Mouse (Mus musculus): ENCODE data around the gene Hmga2.
"Not testable (repeated sequence)": the region's sequence is repeated elsewhere in the genome, so short reads cannot be mapped to it uniquely, and the experiment has no call there.

DNA sequence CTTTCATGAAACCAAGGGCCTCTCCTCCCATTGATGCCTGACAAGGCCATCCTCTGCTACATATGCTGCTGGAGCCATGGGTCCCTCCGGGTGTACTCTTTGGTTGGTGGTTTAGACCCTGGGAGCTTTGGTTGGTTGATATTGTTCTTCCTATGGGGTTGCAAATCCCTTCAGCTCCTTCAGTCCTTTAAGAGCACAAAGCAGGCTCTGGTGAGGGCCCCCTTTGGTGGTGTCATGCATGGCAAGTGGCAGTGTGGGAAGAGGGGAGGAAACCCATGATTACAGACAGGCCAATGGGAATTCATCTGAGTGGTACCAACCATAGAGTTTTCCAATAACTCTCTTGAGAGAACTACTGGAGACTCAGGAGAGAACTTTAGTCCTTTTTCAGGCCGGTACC is 136.4 kb downstream of the Hmga2 start:
- TF ChIP-seq POLR2A, CTCF (IDR thresholded peaks at IDR 0.05; ENCODE audit: insufficient read depth, low read depth, low read length): not testable (repeated sequence)

Measured in olfactory bulb, adult 2 months (tissue).